Mouse (Mus musculus) brain, adult 2 months (tissue): Measurements from ENCODE around the gene Supt20.
A peak's percentile ranks its signal among the peaks of the same experiment; 100 is the strongest.

ENCODE experiments used
- DNase-seq: peaks from one replicate; pipeline ENCODE4 v3.0.0; 2011; ENCODE audit warnings: low read depth, low spot score

The Supt20 gene

DNA sequence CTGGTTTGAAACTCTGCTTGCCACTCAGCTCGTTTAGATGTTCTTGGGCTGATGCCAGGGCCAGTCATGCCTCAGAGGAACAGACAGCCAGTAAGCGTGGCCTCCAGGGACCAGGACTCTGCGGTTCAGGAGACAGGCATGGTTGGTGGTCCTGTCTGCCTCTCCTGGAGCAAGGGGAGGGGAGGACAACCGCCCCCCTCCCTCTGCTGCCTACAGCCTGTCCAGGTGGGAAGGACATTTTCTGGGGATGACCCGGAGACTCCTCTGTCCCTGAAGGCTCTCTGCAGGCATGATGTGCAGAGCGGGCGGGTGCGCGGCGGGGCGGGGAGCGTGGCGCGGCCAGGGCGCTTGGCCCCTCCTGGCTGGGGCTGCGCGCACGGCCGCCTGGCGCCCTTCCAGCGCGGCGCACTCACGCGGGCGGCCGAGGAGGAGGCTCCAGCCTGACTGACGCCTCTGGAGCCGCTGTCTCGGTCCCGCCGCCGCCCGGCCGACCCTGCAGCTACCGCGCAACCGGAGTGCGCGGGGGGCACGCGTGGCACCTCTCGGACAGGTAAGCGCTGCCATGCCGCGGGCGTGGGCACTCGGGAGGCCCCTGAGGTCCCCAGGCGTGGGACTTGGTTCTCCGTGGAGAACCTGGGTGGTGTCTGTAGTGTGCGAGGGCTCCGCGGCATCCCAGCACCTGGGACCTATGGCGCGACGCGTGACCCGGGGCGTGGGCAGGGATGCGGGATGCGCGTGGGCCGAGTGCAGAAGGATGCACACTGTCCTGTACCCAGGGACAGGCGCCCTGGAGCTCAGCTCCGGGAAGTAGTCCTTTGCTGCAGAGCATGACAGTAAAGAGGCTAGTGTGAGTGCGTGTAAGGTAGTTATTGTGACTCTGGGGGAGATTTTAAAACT is 62.8 kb downstream of the Supt20 start, which contains the start of gene Smad9:
Gene Smad9 (plus strand): TSS at position 438 of the 897 bp plus-strand sequence.
- peak; percentile 85 for DNase-seq

DNA sequence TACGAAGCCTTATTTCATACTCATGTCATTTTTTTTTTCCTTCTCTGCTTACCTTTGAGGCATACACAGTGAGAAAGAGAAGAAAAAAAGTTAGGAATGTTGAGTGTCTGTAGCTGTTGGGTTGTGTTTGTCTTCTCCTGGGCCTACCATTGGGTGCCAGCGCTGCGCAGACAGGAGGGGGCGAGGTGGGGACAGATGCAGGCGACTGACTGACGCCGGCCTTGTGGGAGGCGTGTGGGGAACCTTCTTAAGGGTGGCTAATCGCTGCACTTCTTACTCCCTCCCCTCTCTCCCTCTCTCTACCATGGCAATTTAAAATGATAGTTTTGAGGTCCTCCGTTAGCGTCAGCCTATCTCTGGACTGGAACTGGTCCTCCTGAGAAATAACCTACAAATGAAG is 63.5 kb downstream of the Supt20 start:
- peak; percentile 84 for DNase-seq

GRCm38 (mm10) chr3:54757446-54757845 is 64.8 kb downstream of the Supt20 start:
- no peak for DNase-seq

DNA sequence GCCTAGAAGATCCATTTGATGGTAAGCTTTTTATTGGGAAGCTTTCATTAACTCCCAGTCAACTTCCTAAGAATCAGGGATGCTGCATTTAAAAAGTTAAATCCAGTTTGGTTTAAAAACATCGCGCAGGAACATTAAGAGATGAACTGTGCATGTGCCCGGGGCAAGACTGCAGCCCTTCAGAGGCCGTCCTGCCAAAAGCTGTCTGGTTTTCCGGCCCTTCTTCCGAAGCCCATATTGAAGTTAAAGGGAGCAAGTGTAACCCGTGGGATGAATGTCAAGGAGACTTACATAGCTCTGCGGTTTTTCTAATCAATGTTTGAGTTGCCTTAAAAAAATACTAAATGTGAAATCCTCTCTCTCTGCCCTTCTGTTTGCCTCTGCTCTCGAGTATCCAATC is 66.6 kb downstream of the Supt20 start:
- DNase-seq = no peak

GRCm38 (mm10) chr3:54760321-54761115 is 67.9 kb downstream of the Supt20 start:
- no peak for DNase-seq

GRCm38 (mm10) chr3:54761258-54761657 is 68.7 kb downstream of the Supt20 start:
- DNase-seq = no peak

DNA sequence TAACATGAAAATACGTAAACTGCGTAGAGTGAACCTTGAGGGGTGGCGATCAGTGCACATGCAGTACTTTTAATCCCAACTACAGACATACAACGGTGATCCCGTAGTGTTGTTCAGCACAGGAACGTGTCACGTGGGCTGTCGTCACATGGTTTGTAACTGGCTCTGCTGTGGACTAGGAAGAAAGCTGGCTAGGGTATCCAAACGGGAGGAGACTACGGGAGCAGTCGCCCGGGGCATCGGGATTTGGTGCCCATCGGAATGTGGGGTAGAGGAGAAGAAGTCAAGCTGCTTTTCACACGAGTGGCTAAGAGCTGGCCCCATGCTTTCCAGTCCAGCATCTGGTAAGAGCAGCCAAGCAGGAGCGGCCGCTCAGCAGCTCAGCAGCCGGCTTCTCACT is 71.8 kb downstream of the Supt20 start:
- DNase-seq = peak; percentile 80

- DNase-seq = peak; percentile 9
These were observed 72.9 kb downstream of the Supt20 start for GRCm38 (mm10) chr3:54765521-54765920.

DNA sequence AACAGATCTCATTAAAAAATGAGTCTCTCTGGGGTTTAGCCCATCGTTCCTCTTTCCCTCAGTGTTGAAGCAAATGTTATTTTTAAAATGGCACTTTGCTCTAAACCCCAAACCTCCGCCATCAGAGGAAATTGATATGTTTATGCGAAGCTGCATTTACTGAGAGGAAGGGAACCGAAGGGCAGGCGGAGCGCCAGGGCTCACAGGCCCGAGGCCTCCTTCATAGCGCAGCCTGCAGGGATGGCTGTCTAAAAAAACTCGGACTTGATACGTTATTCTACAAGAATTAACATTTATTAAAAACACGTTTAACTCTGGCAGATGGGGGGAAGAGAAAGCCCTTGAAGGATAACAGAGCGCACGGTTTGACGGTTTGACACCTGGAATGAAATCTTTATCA is 73.4 kb downstream of the Supt20 start:
- DNase-seq = no peak

- DNase-seq = no peak
These were observed 74.2 kb downstream of the Supt20 start for GRCm38 (mm10) chr3:54766811-54767210.

DNA sequence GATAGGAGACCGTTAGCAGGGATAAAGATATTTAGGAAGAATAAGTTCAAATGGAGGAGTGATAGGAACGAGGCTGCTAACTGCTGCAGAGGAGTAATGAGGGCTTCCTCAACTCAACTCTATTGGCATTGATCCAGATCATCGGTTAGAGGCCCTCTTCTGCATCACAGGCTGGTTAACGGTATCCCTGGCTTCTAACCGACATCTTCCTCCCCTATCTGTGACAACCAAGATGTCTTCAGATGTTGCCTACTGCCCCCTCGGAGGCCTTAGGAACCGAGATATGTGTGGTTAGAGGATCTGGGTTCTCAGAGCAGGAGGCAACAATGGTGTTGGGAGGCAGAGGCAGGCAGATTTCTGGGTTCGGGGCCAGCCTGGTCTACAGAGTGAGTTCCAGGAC is 76.0 kb downstream of the Supt20 start:
- DNase-seq = no peak

DNA sequence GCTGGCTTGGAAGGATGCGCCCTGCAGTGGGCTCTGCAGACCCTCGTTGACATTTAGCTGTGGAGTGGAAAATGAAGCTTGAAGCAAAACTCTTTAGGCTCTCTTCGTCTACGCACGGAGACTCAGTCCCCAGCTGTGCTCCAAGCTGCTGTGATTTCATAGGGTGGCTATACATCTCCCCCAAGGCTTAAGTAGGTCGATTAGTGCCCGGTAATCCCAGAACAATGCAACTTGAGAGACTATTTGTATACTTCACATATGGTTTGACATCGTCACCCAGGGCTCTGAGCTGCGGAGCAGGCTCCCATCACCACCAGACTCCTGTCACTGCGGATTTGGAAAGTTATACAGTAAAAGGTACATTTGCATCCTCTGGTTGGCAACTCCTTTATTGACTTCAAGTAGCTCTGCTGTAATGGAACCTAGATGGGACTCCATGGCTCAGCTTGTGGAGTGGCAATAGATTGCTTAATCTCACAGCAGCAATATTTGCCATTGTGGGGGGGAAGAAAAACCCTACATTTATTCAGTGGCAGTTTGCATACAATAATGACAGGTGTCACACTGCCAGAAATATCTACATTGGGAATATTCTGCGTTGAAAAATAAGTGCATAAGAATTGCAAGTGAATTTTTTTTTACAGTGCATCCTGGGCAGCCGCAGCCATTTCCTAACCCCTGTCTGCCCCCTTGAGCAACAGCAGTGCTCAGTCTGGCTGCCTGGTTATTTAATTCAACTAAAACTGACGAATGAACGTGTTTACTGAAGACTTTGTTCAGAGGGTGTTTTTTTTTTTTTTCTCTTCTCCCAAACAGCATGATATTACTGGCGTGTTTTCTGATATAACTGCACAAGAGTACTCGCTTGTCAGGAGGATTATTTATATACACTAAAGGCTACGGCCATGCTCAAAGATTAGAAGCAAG is 77.0 kb downstream of the Supt20 start:
- no peak for DNase-seq

- no peak for DNase-seq
These were observed 81.0 kb downstream of the Supt20 start for GRCm38 (mm10) chr3:54773613-54774012.

GRCm38 (mm10) chr3:54775989-54776631 is 83.5 kb downstream of the Supt20 start:
- DNase-seq = peak; percentile 21
